Mouse (Mus musculus) forebrain, embryonic 14.5 days (tissue): ENCODE measurements around the gene Dixdc1. TPM values are rescaled to one million over a fixed set of nuclear protein-coding genes. Genes with fewer than 3 reads are reported as not detected.

Experiments used
- ATAC-seq: fragments of 200-750 bp; cut with Nextera tagmentation; 2 replicates; pipeline ENCODE4 v1.8.0; 2017; ENCODE audit warnings: mild to moderate bottlenecking, moderate library complexity
- DNase-seq: peaks from one replicate; pipeline ENCODE4 v3.0.0-alpha.2; 2015; ENCODE audit warnings: low spot score
- H3K27ac ChIP-seq: fragments of 300-500 bp; sonication (generic); 2 replicates; pipeline ENCODE4 v1.5.1; 2014; ENCODE audit warnings: low read depth, mild to moderate bottlenecking, control low read depth, low read length, moderate library complexity
- H3K27me3 ChIP-seq: fragments of 300-500 bp; sonication (generic); replicated peaks from 2 replicates; pipeline ENCODE4 v1.6.1; 2014; ENCODE audit warnings: low read length, control low read depth, mixed read lengths; ENCODE audit not compliant: control insufficient read depth, insufficient read depth
- H3K36me3 ChIP-seq: fragments of 300-500 bp; sonication (generic); 2 replicates; pipeline ENCODE4 v1.6.1; 2014; ENCODE audit warnings: low read length, control low read depth; ENCODE audit not compliant: control insufficient read depth, insufficient read depth
- H3K4me1 ChIP-seq: fragments of 300-500 bp; sonication (generic); 2 replicates; pipeline ENCODE4 v1.6.1; 2014; ENCODE audit warnings: antibody characterized with exemption, low read length, control low read depth; ENCODE audit not compliant: control insufficient read depth, insufficient read depth
- H3K4me2 ChIP-seq: fragments of 300-500 bp; sonication (generic); 2 replicates; pipeline ENCODE4 v1.6.1; 2014; ENCODE audit warnings: mild to moderate bottlenecking, control low read depth, low read length
- H3K4me3 ChIP-seq: fragments of 300-500 bp; sonication (generic); 2 replicates; pipeline ENCODE4 v1.5.1; 2014; ENCODE audit warnings: low read depth, low read length, control low read depth
- H3K9ac ChIP-seq: fragments of 300-500 bp; sonication (generic); 2 replicates; pipeline ENCODE4 v1.6.1; 2014; ENCODE audit warnings: mild to moderate bottlenecking, low read length, control low read depth, moderate library complexity
- H3K9me3 ChIP-seq: fragments of 300-500 bp; sonication (generic); replicated peaks from 2 replicates; pipeline ENCODE4 v1.6.1; 2016; ENCODE audit warnings: low read length, control low read depth, mixed read lengths; ENCODE audit not compliant: control insufficient read depth
- WGBS: fragments of 180-500 bp; shearing (Covaris S2); extraction: QIAGEN DNeasy Blood & Tissue Kit; methylation state at CpG from one replicate; pipeline ENCODE4 v1.1.7; 2014; 5-methylcytosine and 5-hydroxymethylcytosine counted together
- polyA plus RNA-seq: library from polyadenylated mRNA; unstranded; fragments of >200 nt; fragmentation: Nextera tagmentation; extraction: Ambion mirVana; gene quantifications from 2 replicates; pipeline ENCODE4 v1.2.1, GENCODE M21; 2014

Dixdc1 gene
- polyA plus RNA-seq, 1 experiment from 2014 or later, result 21.6 TPM

GRCm38 (mm10) chr9:50751323-50751722 is 12.0 kb upstream of the Dixdc1 start, which contains the start of gene Cryab:
TSS of gene Cryab (plus strand) at chr9:50751325.
- H3K4me2 ChIP-seq, result no peak within 1 kb of the TSS
- no peaks in the 10 kb centered on the region for H3K27me3 ChIP-seq
- H3K9me3 ChIP-seq, result no peaks in the 10 kb centered on the region
- no peak for ATAC-seq
- H3K36me3 ChIP-seq, result no peaks in the 10 kb centered on the region
- WGBS, result 76% methylated on average over 22 of the region's 22 CpGs
- H3K9ac ChIP-seq, result no peak within 1 kb of the TSS
- no peak for DNase-seq
- no peak within 1 kb of the TSS for H3K27ac ChIP-seq
- H3K4me3 ChIP-seq, result no peak within 1 kb of the TSS
- no peaks in the 10 kb centered on the region; the same call in 1 of the 2 replicates for H3K4me1 ChIP-seq

GRCm38 (mm10) chr9:50750706-50751105 is 11.4 kb upstream of the Dixdc1 start:
- H3K4me1 ChIP-seq, result no peaks in the 10 kb centered on the region; the same call in 1 of the 2 replicates
- no peak overlapping the region for H3K4me3 ChIP-seq
- ATAC-seq (no peak), DNase-seq (no peak)
- no peaks in the 10 kb centered on the region for H3K9me3 ChIP-seq
- H3K27ac ChIP-seq, result no peak overlapping the region
- H3K27me3 ChIP-seq, result no peaks in the 10 kb centered on the region
- WGBS, result 64% methylated on average over 6 of the region's 6 CpGs
- no peaks in the 10 kb centered on the region for H3K36me3 ChIP-seq
- H3K4me2 ChIP-seq, result no peak overlapping the region
- H3K9ac ChIP-seq, result no peak overlapping the region

GRCm38 (mm10) chr9:50746214-50746677 is 6.9 kb upstream of the Dixdc1 start, which contains the start of gene 2310030G06Rik:
TSS of gene 2310030G06Rik (minus strand) at chr9:50746536.
- under 1% methylated on average over 19 of the region's 19 CpGs for WGBS
- H3K9me3 ChIP-seq, result no peaks in the 10 kb centered on the region
- H3K27me3 ChIP-seq, result no peaks in the 10 kb centered on the region
- peak within 1 kb of the TSS; percentile 38; the same call in 1 of the 2 replicates for H3K9ac ChIP-seq
- ATAC-seq, result no peak
- H3K27ac ChIP-seq, result no peak within 1 kb of the TSS
- DNase-seq, result peak; percentile 47
- peak within 1 kb of the TSS; percentile 23 for H3K4me3 ChIP-seq
- no peaks in the 10 kb centered on the region for H3K36me3 ChIP-seq
- peak within 1 kb of the TSS; percentile 52 for H3K4me2 ChIP-seq
- H3K4me1 ChIP-seq, result no peaks in the 10 kb centered on the region; the same call in 1 of the 2 replicates

- Histone ChIP-seq H3K9me3 (no peaks in the 10 kb centered on the region), H3K4me2 (peak overlapping the region; percentile 52), H3K27ac (no peak overlapping the region), H3K27me3 (no peaks in the 10 kb centered on the region), H3K4me3 (peak overlapping the region; percentile 23), H3K36me3 (no peaks in the 10 kb centered on the region), H3K9ac (peak overlapping the region; percentile 38; the same call in 1 of the 2 replicates), H3K4me1 (no peaks in the 10 kb centered on the region; the same call in 1 of the 2 replicates)
- DNase-seq (no peak), ATAC-seq (no peak)
- 13% methylated on average over 7 of the region's 7 CpGs for WGBS
Observed at GRCm38 (mm10) chr9:50745806-50746205, 6.5 kb upstream of the Dixdc1 start.

DNA sequence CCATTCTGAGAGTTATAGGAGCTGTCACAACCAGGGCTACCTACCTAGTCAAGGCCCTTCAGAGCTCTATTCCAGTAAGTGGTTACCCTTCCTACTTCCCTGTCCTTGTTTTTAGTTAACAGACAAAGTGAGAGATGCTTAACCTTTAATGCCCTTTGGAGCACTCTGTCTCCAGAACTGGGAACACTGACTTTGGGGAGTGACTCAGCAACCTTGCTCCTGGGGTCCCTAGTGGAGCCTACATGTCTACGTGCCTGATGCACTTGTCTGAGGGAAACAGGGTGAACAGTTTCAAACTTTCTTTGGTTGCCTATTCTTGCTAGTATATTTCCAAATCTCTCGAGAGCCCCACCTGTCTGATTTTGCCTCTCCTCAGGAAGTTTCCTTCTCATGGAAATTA is 3.4 kb upstream of the Dixdc1 start:
- peaks cover 7% of the 10 kb centered on the region; the same call in 1 of the 2 replicates for H3K4me1 ChIP-seq
- no peaks in the 10 kb centered on the region for H3K9me3 ChIP-seq
- no peak overlapping the region for H3K4me3 ChIP-seq
- no peak for ATAC-seq
- no peak overlapping the region for H3K4me2 ChIP-seq
- WGBS, result 83% methylated on average over 2 of the region's 2 CpGs
- no peak overlapping the region for H3K27ac ChIP-seq
- H3K36me3 ChIP-seq, result no peaks in the 10 kb centered on the region
- no peaks in the 10 kb centered on the region for H3K27me3 ChIP-seq
- no peak overlapping the region for H3K9ac ChIP-seq
- DNase-seq, result no peak

- no peaks in the 10 kb centered on the region for H3K36me3 ChIP-seq
- ATAC-seq (no peak), DNase-seq (no peak)
- no peaks in the 10 kb centered on the region for H3K9me3 ChIP-seq
- no peak overlapping the region for H3K27ac ChIP-seq
- H3K4me2 ChIP-seq, result no peak overlapping the region
- H3K9ac ChIP-seq, result no peak overlapping the region
- H3K27me3 ChIP-seq, result no peaks in the 10 kb centered on the region
- H3K4me3 ChIP-seq, result no peak overlapping the region
- 90% methylated on average over 3 of the region's 3 CpGs for WGBS
- H3K4me1 ChIP-seq, result peaks cover 7% of the 10 kb centered on the region; the same call in 1 of the 2 replicates
Observed at GRCm38 (mm10) chr9:50742261-50742660, 2.9 kb upstream of the Dixdc1 start.

DNA sequence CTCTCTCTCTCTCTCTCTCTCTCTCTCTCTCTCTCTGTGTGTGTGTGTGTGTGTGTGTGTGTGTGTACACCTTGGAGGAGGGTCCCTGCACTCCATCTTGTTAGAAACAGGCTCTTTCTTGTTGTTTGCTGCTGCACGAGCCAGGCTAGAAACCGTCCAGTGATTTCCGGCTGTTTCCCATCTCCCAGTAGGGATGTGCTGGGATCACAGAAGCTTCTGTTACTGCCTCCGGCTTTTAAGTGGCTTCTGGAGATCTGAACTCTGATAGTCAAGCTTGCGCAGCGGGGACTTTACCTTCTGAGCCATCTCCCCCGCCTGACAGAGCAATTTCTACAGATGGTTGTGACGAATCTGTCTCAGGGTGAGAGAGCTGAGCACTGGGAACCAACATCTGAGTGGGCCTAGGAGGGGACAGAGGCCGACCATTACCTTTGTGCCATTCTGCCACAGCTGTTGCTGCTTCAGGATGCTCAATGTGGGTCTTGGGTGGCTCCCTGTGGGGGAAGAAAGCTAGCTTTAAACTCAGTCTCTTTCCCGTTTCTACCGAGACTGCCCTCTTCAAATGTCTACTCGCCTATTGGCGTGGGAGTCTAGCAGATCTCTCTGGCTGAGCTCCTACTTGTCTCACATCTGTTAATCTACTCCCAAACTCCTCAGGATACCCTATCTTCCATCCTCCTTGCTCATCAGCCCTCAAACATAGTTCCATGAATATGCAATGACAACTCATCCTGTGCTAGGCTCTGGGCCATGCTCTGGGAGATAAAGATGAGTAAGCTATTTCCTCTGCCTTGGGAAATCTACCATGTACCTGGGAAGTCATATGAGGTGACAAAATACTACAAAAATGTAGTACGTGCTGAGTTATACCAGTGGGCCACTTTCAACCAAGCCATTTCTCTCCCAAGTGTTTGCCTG is 1.8 kb upstream of the Dixdc1 start:
- Histone ChIP-seq H3K27me3 (no peaks in the 10 kb centered on the region), H3K9ac (no peak overlapping the region), H3K36me3 (no peaks in the 10 kb centered on the region), H3K4me3 (no peak overlapping the region), H3K4me1 (peaks cover 7% of the 10 kb centered on the region; the same call in 1 of the 2 replicates), H3K27ac (no peak overlapping the region), H3K9me3 (no peaks in the 10 kb centered on the region), H3K4me2 (no peak overlapping the region)
- ATAC-seq (no peak), DNase-seq (no peak)
- WGBS, result 91% methylated on average over 14 of the region's 14 CpGs

DNA sequence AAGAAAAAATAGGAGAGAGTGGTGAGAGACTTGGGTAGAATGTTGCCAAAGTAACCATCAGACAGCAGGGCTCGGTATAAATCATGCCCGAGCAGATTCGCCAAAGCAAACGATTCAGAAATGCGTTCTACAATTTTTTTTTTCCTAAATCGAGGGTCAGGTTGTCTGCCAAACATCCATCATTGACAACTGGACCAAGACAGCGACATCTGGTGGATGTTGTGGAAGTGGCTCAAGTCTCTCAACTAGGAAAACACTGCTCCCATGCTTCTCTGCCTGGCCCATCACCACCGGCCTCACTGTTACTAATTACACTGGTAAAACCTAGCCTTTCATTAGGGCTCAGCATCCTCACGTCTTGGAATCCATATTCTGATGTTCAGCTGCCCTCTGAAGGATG is 4.3 kb downstream of the Dixdc1 start:
- Histone ChIP-seq H3K4me3 (no peak overlapping the region), H3K27me3 (no peaks in the 10 kb centered on the region), H3K4me1 (peaks cover 7% of the 10 kb centered on the region; the same call in 1 of the 2 replicates), H3K9ac (no peak overlapping the region), H3K9me3 (no peaks in the 10 kb centered on the region), H3K36me3 (no peaks in the 10 kb centered on the region), H3K4me2 (0 out of 2 replicates have a peak overlapping the region, but pooled peaks have one; percentile 33), H3K27ac (no peak overlapping the region)
- ATAC-seq (no peak), DNase-seq (peak; percentile 79)
- WGBS, result 2% methylated on average over 9 of the region's 9 CpGs
